ENCODE assay signal across 8 mouse cellular contexts in the genomic region with DNA sequence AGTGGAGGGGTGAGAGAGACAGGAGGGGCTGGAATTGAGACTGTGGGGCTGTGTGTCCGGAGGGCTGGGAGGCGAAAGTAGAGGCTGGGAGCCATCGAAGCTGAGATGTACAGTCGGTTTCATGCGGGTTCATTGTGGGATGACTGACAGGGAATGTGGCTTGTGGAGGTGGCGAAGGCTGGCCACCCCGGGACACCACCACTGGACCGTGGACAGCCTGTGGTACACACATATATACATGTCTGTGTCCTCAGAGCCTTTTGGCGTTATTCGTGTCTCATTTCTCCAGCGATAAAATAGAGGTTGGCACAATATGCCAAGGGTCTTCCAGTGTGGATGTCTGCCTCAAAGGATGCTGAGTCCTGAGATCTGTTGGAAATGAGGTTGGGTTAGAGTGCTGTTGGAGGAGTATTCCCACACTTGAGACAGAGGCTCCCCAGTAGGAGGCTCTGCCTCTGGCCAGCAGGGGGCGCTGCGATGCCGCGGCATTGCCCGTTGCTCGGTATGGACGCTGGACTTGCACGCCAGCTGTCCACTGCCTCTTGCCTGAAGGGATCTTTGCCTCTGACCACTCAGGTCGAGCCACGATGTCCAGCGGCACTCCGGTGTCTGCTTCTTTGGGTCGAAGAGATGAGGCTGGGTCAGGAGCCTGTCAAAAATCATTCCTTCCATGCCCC. TPM values are rescaled to one million over a fixed set of nuclear protein-coding genes. Genes with fewer than 3 reads are reported as not detected.
DNase-seq lines count a peak whose midpoint lies in the region; ATAC-seq lines count a peak whose summit lies in the region.

No protein-coding gene starts in this region.

- H3K27me3 ChIP-seq in hindbrain, embryonic 13.5 days = 0 out of 2 replicates have a peak, but pooled peaks cover 9% of the 10 kb centered on the region

- ATAC-seq in hindbrain, embryonic 13.5 days (ENCODE audit: low FRiP score) = peak; percentile 83

- no peaks in the 10 kb centered on the region for H3K9me3 ChIP-seq in hindbrain, embryonic 13.5 days

- peak overlapping the region; percentile 14; the same call in 1 of the 2 replicates for H3K4me3 ChIP-seq in hindbrain, embryonic 13.5 days

- no peaks in the 10 kb centered on the region for H3K36me3 ChIP-seq in hindbrain, embryonic 13.5 days

- WGBS in hindbrain, embryonic 13.5 days = 24% methylated on average over 24 of the region's 24 CpGs

- H3K9ac ChIP-seq in hindbrain, embryonic 13.5 days = no peak overlapping the region; the same call in 1 of the 2 replicates

- H3K27ac ChIP-seq in hindbrain, embryonic 13.5 days = no peak overlapping the region

- peak; percentile 94 for DNase-seq in NIH3T3 (ENCODE audit: low read depth)
- DNase-seq in cerebellum, postnatal 14 days = peak; percentile 95 to 98
- peak; percentile 76 to 82 for DNase-seq in frontal cortex, postnatal 25 days (ENCODE audit: low spot score in 2 of 2)
- peak; percentile 88 to 97 for DNase-seq in layer of hippocampus, postnatal 25 days (ENCODE audit: extremely low spot score in 1 of 2, low spot score in 1 of 2)
- DNase-seq in lung, postnatal 25 days (ENCODE audit: low spot score) = peak; percentile 85
- peak; percentile 95 for DNase-seq in retina, embryonic 14.5 days (ENCODE audit: low spot score)
- peak; percentile 71 for DNase-seq in thymus, postnatal 25 days

- peak overlapping the region; percentile 47 for H3K4me2 ChIP-seq in hindbrain, embryonic 13.5 days

- H3K4me1 ChIP-seq in hindbrain, embryonic 13.5 days (replicated peaks) = peaks cover 13% of the 10 kb centered on the region

RNA-seq across cellular contexts. Expression of a gene that starts 19.3 kb away (rescaled TPM):
- polyA plus RNA-seq in hindbrain, embryonic 13.5 days (2015; fragmentation: Nextera tagmentation; extraction: Ambion mirVana) = 0.69 and 0.91 TPM in 2 replicates
- 10 to 100 TPM; 18.7 to 19.2 TPM for total RNA-seq in layer of hippocampus, postnatal 25 days (2021)

RNA-seq across cellular contexts. Expression of a gene that starts 53.9 kb away (rescaled TPM):
- 41.4 and 45.5 TPM in 2 replicates for polyA plus RNA-seq in hindbrain, embryonic 13.5 days (2015; fragmentation: Nextera tagmentation; extraction: Ambion mirVana)
- total RNA-seq in layer of hippocampus, postnatal 25 days (2021) = 1 to 10 TPM; 1.0 to 1.4 TPM
